Mouse (Mus musculus) embryonic facial prominence, embryonic 11.5 days (tissue): ENCODE results near the gene Nek8. TPM values are rescaled to one million over a fixed set of nuclear protein-coding genes. Genes with fewer than 3 reads are reported as not detected.

Source experiments
- ATAC-seq: fragments of 200-750 bp; cut with Nextera tagmentation; replicated peaks from 2 replicates; pipeline ENCODE4 v1.8.0; 2017; ENCODE audit warnings: low read depth; ENCODE audit not compliant: insufficient number of reproducible peaks, low FRiP score, low TSS enrichment
- DNase-seq: peaks from one replicate; pipeline ENCODE4 v3.0.0-alpha.2; 2015; ENCODE audit warnings: low spot score
- H3K27ac ChIP-seq: fragments of 300-500 bp; sonication (generic); replicated peaks from 2 replicates; pipeline ENCODE4 v1.5.1; 2014; ENCODE audit warnings: mild to moderate bottlenecking, low read depth, low read length, control low read depth
- H3K27me3 ChIP-seq: fragments of 300-500 bp; sonication (generic); 2 replicates; pipeline ENCODE4 v1.6.1; 2014; ENCODE audit warnings: mild to moderate bottlenecking, low read length, moderate library complexity, mixed read lengths; ENCODE audit not compliant: control insufficient read depth, insufficient read depth
- H3K36me3 ChIP-seq: fragments of 300-500 bp; sonication (generic); replicated peaks from 2 replicates; pipeline ENCODE4 v1.6.1; 2014; ENCODE audit warnings: low read depth, mild to moderate bottlenecking, low read length, moderate library complexity, mixed read lengths; ENCODE audit not compliant: control insufficient read depth, insufficient read depth
- H3K4me1 ChIP-seq: fragments of 300-500 bp; sonication (generic); 2 replicates; pipeline ENCODE4 v1.6.1; 2014; ENCODE audit warnings: low read length, mixed read lengths; ENCODE audit not compliant: control insufficient read depth, insufficient read depth
- H3K4me2 ChIP-seq: fragments of 300-500 bp; sonication (generic); 2 replicates; pipeline ENCODE4 v1.6.1; 2014; ENCODE audit warnings: low read depth, mild to moderate bottlenecking, control low read depth, low read length, moderate library complexity
- H3K4me3 ChIP-seq: fragments of 300-500 bp; sonication (generic); 2 replicates; pipeline ENCODE4 v1.5.1; 2014; ENCODE audit warnings: low read depth, low read length, control low read depth
- H3K9ac ChIP-seq: fragments of 300-500 bp; sonication (generic); replicated peaks from 2 replicates; pipeline ENCODE4 v1.6.1; 2014; ENCODE audit warnings: mild to moderate bottlenecking, control low read depth, low read length
- H3K9me3 ChIP-seq: fragments of 300-500 bp; sonication (generic); replicated peaks from 2 replicates; pipeline ENCODE4 v1.6.1; 2016; ENCODE audit warnings: mild to moderate bottlenecking, low read length, inconsistent platforms, mixed read lengths; ENCODE audit not compliant: control insufficient read depth
- WGBS: fragments of 180-500 bp; shearing (Covaris S2); extraction: QIAGEN DNeasy Blood & Tissue Kit; methylation state at CpG from one replicate; pipeline ENCODE4 v1.1.7; 2014; 5-methylcytosine and 5-hydroxymethylcytosine counted together
- polyA plus RNA-seq: library from polyadenylated mRNA; unstranded; fragments of >200 nt; fragmentation: Nextera tagmentation; extraction: Ambion mirVana; gene quantifications from 2 replicates; pipeline ENCODE4 v1.2.1, GENCODE M21; 2014

The Nek8 gene
- polyA plus RNA-seq, 1 experiment from 2014 or later = 8.6 TPM

DNA sequence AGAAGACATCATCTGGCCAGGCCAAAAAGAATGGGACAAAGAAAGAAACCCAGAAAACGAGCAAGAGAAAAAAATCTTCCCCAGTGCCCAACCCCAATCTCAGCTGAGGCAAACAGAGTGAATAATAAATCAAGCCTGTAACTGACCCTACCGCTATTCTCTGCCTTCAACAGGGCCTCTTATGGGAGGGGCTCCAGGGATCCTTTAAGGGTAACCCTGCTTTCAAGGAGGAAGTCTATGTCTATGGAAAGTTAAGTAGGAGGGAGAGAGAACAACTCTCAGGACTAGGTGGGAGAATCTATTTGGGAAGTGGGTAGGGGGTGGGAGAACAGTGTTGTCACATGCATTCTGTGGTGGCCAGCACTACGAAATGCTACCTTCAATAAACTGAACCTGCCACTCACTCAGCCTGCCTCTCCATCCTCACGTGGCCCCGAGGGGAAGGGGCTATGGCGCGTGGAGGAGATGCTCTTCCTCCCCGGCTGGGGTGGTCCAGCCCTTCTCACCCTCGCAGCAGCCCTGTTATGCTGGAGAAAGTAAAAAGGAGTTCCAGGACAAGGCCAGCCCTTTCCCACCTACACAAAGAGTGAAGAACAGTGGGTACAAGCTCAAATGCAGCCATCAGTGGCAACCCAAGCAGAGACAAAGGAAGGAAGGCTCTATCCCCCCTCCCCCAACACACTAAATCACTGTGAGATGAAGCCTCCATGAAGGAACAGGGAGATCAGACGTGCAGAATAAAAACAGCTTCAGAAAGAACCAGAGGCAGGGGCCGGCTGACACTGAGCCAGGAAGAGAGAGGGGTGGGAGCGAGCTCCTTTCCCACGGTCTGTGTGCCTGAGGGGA lies 29.1 kb upstream of the Nek8 start:
- H3K27ac ChIP-seq = no peak overlapping the region
- no peak overlapping the region for H3K9ac ChIP-seq
- H3K4me1 ChIP-seq = no peaks in the 10 kb centered on the region
- H3K4me3 ChIP-seq = no peak overlapping the region
- ATAC-seq (no peak), DNase-seq (no peak)
- peaks cover 16% of the 10 kb centered on the region for H3K36me3 ChIP-seq
- no peaks in the 10 kb centered on the region for H3K27me3 ChIP-seq
- 82% methylated on average over 13 of the region's 13 CpGs for WGBS
- H3K9me3 ChIP-seq = no peaks in the 10 kb centered on the region
- H3K4me2 ChIP-seq = no peak overlapping the region

DNA sequence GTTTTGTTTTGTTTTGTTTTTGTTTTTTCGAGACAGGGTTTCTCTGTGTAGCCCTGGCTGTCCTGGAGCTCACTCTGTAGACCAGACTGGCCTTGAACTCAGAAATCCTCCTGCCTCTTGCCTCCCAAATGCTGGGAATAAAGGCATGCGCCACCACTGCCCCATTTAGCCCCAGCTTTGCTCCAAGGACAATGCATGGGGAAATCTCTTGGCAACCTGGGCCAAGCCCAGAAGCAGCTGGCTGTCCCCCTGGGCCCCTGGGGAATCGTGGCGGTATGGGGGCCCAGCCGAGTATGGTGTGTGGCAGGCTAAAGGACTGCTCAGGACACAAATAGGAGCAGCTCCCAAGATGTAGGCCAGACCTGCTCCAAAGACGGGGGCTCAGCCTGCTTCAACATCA lies 27.8 kb upstream of the Nek8 start:
- no peak overlapping the region for H3K27ac ChIP-seq
- H3K27me3 ChIP-seq = no peaks in the 10 kb centered on the region
- ATAC-seq = no peak
- 89% methylated on average over 6 of the region's 6 CpGs for WGBS
- peaks cover 11% of the 10 kb centered on the region for H3K36me3 ChIP-seq
- no peak overlapping the region for H3K4me2 ChIP-seq
- no peaks in the 10 kb centered on the region for H3K4me1 ChIP-seq
- H3K9me3 ChIP-seq = no peaks in the 10 kb centered on the region
- no peak for DNase-seq
- H3K4me3 ChIP-seq = no peak overlapping the region
- H3K9ac ChIP-seq = no peak overlapping the region

DNA sequence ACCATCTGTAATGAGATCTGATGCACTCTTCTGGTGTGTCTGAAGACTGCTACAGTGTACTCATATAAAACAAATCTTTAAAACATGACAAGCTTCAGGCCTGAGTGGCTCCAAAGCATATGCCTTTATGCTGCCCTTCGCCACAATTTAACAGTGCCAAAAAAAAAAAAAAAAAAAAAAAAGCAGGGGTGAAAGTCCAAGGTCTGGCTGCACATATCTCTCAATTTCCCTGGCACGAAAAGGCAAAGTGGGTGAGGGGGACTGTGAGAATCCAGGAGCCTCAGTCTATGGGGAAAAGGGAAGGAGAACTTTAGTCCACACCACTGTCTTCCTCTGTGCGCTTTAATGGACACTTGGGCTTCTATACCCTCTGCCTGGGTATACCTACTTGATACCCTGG lies 25.9 kb upstream of the Nek8 start:
- ATAC-seq = no peak

DNA sequence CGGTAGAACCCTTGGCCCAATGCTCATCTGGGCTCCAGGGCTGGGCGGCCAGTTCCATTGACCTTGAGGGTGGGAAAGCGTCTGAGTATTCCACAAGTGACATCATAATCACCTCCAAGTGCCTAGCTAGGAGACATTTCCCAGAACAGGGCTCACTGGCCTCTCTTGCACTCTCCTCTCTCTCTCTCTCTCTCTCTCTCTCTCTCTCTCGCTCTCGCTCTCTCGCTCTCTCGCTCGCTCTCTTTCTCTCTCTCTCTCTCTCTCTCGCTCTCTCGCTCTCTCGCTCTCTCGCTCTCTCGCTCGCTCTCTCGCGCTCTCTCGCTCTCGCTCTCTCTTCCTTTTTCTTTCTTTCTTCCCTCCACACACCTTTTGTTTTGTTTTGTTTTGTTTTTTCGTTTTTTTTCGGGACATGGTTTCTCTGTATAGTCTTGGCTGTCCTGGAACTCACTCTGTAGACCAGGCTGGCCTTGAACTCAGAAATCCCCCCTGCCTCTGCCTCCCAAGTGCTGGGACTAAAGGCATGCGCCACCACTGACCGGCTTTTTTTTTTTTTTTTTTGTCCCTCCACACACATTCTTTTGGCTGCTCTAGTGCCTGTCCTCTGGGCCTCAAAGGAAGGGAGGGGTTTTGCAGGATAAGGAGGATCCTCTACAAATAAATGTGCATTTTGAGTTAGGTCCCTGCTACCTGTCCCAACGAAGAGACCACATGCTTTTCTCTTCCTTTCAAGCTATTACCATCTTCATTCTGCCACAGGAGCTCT lies 18.8 kb upstream of the Nek8 start:
- WGBS = 61% methylated on average over 23 of the region's 23 CpGs
- Histone ChIP-seq H3K27ac (no peak overlapping the region), H3K4me1 (no peaks in the 10 kb centered on the region), H3K4me3 (peak overlapping the region; percentile 36), H3K27me3 (no peaks in the 10 kb centered on the region), H3K36me3 (peaks cover 3% of the 10 kb centered on the region; the same call in 1 of the 2 replicates), H3K9me3 (no peaks in the 10 kb centered on the region), H3K9ac (peak overlapping the region; percentile 35; the same call in 1 of the 2 replicates), H3K4me2 (peak overlapping the region; percentile 54)
- ATAC-seq = no peak
- no peak for DNase-seq

More for the DNA sequence above, 25.9 kb upstream of the Nek8 start:
- Histone ChIP-seq H3K27ac (no peak overlapping the region), H3K9me3 (no peaks in the 10 kb centered on the region), H3K4me3 (no peak overlapping the region), H3K9ac (no peak overlapping the region), H3K4me1 (no peaks in the 10 kb centered on the region), H3K4me2 (no peak overlapping the region), H3K36me3 (peaks cover 3% of the 10 kb centered on the region; the same call in 1 of the 2 replicates), H3K27me3 (no peaks in the 10 kb centered on the region)
- 90% methylated on average over 3 of the region's 3 CpGs for WGBS
- DNase-seq = no peak

DNA sequence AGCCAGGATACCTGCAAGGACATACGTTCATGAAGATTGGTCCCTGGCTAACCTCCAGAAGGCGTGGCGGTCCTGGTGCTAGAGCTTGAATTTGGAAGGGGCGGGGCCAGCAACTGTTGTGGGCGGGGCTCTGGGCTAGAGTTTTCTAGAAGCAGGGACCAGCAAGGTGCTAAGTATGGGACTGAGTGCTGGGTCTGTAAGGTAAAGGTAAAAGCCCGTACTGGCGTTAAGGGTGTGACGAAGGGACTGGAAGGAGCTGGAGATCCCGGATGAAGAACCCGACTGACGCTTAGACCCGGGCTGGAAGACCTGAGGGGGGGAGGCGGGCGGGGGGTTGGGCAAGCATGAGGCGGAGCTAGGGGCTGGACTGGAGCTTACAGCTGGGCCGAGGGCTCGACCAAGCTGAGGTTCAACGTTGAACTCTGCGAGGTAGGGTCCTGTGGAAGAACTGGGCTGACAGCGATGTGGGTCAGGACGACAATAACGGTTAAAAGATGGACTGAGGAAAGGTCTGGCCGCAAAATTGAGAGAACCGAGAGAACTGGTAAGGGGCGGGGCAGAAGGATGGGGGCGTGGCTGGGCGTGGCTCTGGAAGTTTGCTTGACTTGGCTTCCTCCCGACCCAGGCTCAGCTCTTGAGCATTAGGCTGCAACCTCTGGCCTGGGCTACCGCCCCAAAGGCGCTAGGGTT lies 18.1 kb upstream of the Nek8 start:
- no peaks in the 10 kb centered on the region for H3K27me3 ChIP-seq
- no peaks in the 10 kb centered on the region; the same call in 1 of the 2 replicates for H3K4me1 ChIP-seq
- peak overlapping the region; percentile 35; the same call in 1 of the 2 replicates for H3K9ac ChIP-seq
- ATAC-seq (peak; percentile 39), DNase-seq (peak; percentile 78)
- no peak overlapping the region for H3K27ac ChIP-seq
- H3K4me2 ChIP-seq = peak overlapping the region; percentile 54
- WGBS = 2% methylated on average over 30 of the region's 30 CpGs
- peak overlapping the region; percentile 36 for H3K4me3 ChIP-seq
- H3K9me3 ChIP-seq = no peaks in the 10 kb centered on the region
- H3K36me3 ChIP-seq = peaks cover 3% of the 10 kb centered on the region; the same call in 1 of the 2 replicates

DNA sequence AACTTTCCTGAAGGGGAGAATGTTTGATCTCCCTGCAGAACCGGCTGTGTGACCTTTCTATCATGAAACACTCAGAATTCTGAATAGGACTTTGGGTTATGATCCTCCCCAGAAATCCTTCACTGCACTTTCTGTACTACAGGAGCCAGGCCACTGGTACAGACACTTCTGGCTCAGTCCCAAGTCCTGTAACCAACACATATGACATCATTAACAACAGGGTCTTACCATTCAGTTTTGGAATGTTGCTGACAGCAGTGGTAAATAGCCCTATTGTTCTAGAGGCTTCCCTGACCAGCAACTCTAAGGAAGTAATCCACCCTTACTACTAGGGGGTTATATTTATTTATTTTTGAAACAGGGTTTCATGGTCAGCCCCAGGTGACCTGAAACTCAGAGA lies 16.6 kb upstream of the Nek8 start, which contains the start of gene Proca1:
Proca1 (plus strand) TSS at position 280 of the 400 bp plus-strand sequence.
- Histone ChIP-seq H3K27ac (no peak within 1 kb of the TSS), H3K4me2 (no peak within 1 kb of the TSS), H3K4me3 (no peak within 1 kb of the TSS), H3K27me3 (no peaks in the 10 kb centered on the region), H3K9ac (no peak within 1 kb of the TSS), H3K4me1 (no peaks in the 10 kb centered on the region; the same call in 1 of the 2 replicates), H3K36me3 (peaks cover 3% of the 10 kb centered on the region; the same call in 1 of the 2 replicates), H3K9me3 (no peaks in the 10 kb centered on the region)
- DNase-seq (no peak), ATAC-seq (no peak)
- 96% methylated on average over 1 of the region's 1 CpGs for WGBS

DNA sequence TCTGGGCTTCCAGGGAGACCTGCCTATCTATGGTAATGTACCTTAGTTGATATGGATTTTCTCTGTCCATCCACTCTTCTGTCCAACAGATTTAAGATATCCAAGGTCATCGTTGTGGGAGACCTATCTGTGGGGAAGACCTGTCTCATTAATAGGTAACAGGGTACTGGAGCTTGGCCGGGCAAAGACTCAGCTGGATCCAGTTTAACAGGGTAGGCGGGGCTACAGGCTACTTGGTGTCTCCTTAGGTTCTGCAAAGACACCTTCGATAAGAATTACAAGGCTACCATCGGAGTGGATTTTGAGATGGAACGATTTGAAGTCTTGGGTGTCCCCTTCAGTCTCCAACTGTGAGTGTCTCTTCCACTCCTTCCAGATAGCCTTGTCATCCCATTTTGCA lies 13.6 kb upstream of the Nek8 start:
- peak; percentile 22 for DNase-seq
- H3K27ac ChIP-seq = peak overlapping the region; percentile 99
- H3K4me3 ChIP-seq = peak overlapping the region; percentile 79
- H3K27me3 ChIP-seq = no peaks in the 10 kb centered on the region
- peak overlapping the region; percentile 76 for H3K4me2 ChIP-seq
- no peaks in the 10 kb centered on the region for H3K9me3 ChIP-seq
- H3K36me3 ChIP-seq = peaks cover 3% of the 10 kb centered on the region; the same call in 1 of the 2 replicates
- no peak for ATAC-seq
- peak overlapping the region; percentile 93 for H3K9ac ChIP-seq
- no peaks in the 10 kb centered on the region; the same call in 1 of the 2 replicates for H3K4me1 ChIP-seq
- 57% methylated on average over 6 of the region's 6 CpGs for WGBS
